Mouse (Mus musculus) olfactory bulb, adult 2 months (tissue): ENCODE measurements around the gene Sox4.

Experiments used
- CTCF ChIP-seq: fragments of 200-500 bp; IDR thresholded peaks from 2 replicates; pipeline ENCODE4 v1.5.1; 2012; ENCODE audit warnings: low read depth, mild to moderate bottlenecking, low read length, moderate library complexity; ENCODE audit not compliant: insufficient read depth
- POLR2A ChIP-seq: fragments of 200-500 bp; IDR thresholded peaks from 2 replicates; pipeline ENCODE4 v1.6.1; 2012; ENCODE audit warnings: mild to moderate bottlenecking, low read depth, low read length, moderate library complexity; ENCODE audit not compliant: insufficient read depth

GRCm38 (mm10) chr13:28929936-28930335, 23.6 kb downstream of the Sox4 start:
- no peak for TF ChIP-seq CTCF
- TF ChIP-seq POLR2A = no peak
